Mouse (Mus musculus) intestine, embryonic 16.5 days (tissue): ENCODE measurements around the gene Pabpn1. TPM values are rescaled to one million over a fixed set of nuclear protein-coding genes. Genes with fewer than 3 reads are reported as not detected.
A peak's percentile ranks its signal among the peaks of the same experiment; 100 is the strongest.

Experiments used
- ATAC-seq: fragments of 200-750 bp; cut with Nextera tagmentation; 2 replicates; pipeline ENCODE4 v1.8.0; 2017; ENCODE audit warnings: moderate TSS enrichment, moderate library complexity
- H3K27ac ChIP-seq: fragments of 300-500 bp; sonication (generic); 2 replicates; pipeline ENCODE4 v1.5.1; 2014; ENCODE audit warnings: mild to moderate bottlenecking, low read length
- H3K27me3 ChIP-seq: fragments of 300-500 bp; sonication (generic); replicated peaks from 2 replicates; pipeline ENCODE4 v1.6.1; 2014; ENCODE audit warnings: low read length, control low read depth, mixed read lengths; ENCODE audit not compliant: control insufficient read depth, insufficient read depth
- H3K36me3 ChIP-seq: fragments of 300-500 bp; sonication (generic); 2 replicates; pipeline ENCODE4 v1.6.1; 2014; ENCODE audit warnings: low read length, control low read depth; ENCODE audit not compliant: control insufficient read depth, insufficient read depth
- H3K4me1 ChIP-seq: fragments of 300-500 bp; sonication (generic); 2 replicates; pipeline ENCODE4 v1.6.1; 2014; ENCODE audit warnings: low read length, control low read depth, mixed read lengths; ENCODE audit not compliant: control insufficient read depth, insufficient read depth
- H3K4me2 ChIP-seq: fragments of 300-500 bp; sonication (generic); 2 replicates; pipeline ENCODE4 v1.6.1; 2014; ENCODE audit warnings: low read depth, low read length, control low read depth
- H3K4me3 ChIP-seq: fragments of 300-500 bp; sonication (generic); 2 replicates; pipeline ENCODE4 v1.5.1; 2014; ENCODE audit warnings: mild to moderate bottlenecking, low read length
- H3K9ac ChIP-seq: fragments of 300-500 bp; sonication (generic); 2 replicates; pipeline ENCODE4 v1.6.1; 2014; ENCODE audit warnings: low read depth, low read length
- H3K9me3 ChIP-seq: fragments of 300-500 bp; sonication (generic); 2 replicates; pipeline ENCODE4 v1.6.1; 2016; ENCODE audit warnings: low read length, control low read depth; ENCODE audit not compliant: control insufficient read depth
- WGBS: fragments of 180-500 bp; shearing (Covaris S2); extraction: QIAGEN DNeasy Blood & Tissue Kit; methylation state at CpG from one replicate; pipeline ENCODE4 v1.1.7; 2014; 5-methylcytosine and 5-hydroxymethylcytosine counted together
- polyA plus RNA-seq: library from polyadenylated mRNA; unstranded; fragments of >200 nt; fragmentation: Nextera tagmentation; extraction: Ambion mirVana; gene quantifications from 2 replicates; pipeline ENCODE4 v1.2.1, GENCODE M21; 2015

The Pabpn1 gene
- polyA plus RNA-seq, 1 experiment from 2014 or later: 79.8 TPM

GRCm38 (mm10) chr14:54929801-54930200 is 37.5 kb downstream of the Pabpn1 start:
- Histone ChIP-seq H3K9ac (no peak overlapping the region), H3K27me3 (no peaks in the 10 kb centered on the region; the same call in 1 of the 2 replicates), H3K4me1 (peaks cover 31% of the 10 kb centered on the region), H3K4me2 (no peak overlapping the region), H3K9me3 (no peaks in the 10 kb centered on the region), H3K36me3 (no peaks in the 10 kb centered on the region), H3K27ac (no peak overlapping the region), H3K4me3 (no peak overlapping the region)
- WGBS: 65% methylated on average over 5 of the region's 5 CpGs
- ATAC-seq: no peak

- WGBS: 8% methylated on average over 2 of the region's 2 CpGs
- Histone ChIP-seq H3K4me1 (peaks cover 31% of the 10 kb centered on the region), H3K27me3 (no peaks in the 10 kb centered on the region; the same call in 1 of the 2 replicates), H3K9me3 (no peaks in the 10 kb centered on the region), H3K36me3 (no peaks in the 10 kb centered on the region), H3K4me3 (no peak overlapping the region), H3K27ac (no peak overlapping the region), H3K9ac (no peak overlapping the region), H3K4me2 (no peak overlapping the region)
- ATAC-seq: no peak
These were observed 38.1 kb downstream of the Pabpn1 start for GRCm38 (mm10) chr14:54930431-54930830.

- Histone ChIP-seq H3K4me3 (no peak within 1 kb of the TSS), H3K36me3 (no peaks in the 10 kb centered on the region), H3K4me2 (no peak within 1 kb of the TSS), H3K27me3 (no peaks in the 10 kb centered on the region), H3K9me3 (no peaks in the 10 kb centered on the region), H3K27ac (no peak within 1 kb of the TSS), H3K4me1 (peaks cover 14% of the 10 kb centered on the region), H3K9ac (peak within 1 kb of the TSS; percentile 29; the same call in 1 of the 2 replicates)
- WGBS: 36% methylated on average over 6 of the region's 6 CpGs
- ATAC-seq: no peak
These were observed 40.4 kb downstream of the Pabpn1 start, which contains the start of gene Il25 for GRCm38 (mm10) chr14:54932645-54933150. Il25 (plus strand) TSS chr14:54932695.

GRCm38 (mm10) chr14:54935904-54936830 is 43.9 kb downstream of the Pabpn1 start, which contains the start of gene Cmtm5:
Cmtm5 (plus strand) TSS chr14:54936261.
- no peak within 1 kb of the TSS for H3K4me3 ChIP-seq
- H3K27ac ChIP-seq: peak within 1 kb of the TSS; percentile 52; the same call in 1 of the 2 replicates
- WGBS: 39% methylated on average over 8 of the region's 8 CpGs
- H3K9me3 ChIP-seq: no peaks in the 10 kb centered on the region
- no peaks in the 10 kb centered on the region for H3K27me3 ChIP-seq
- H3K9ac ChIP-seq: no peak within 1 kb of the TSS
- peak; percentile 41; the same call in 1 of the 2 replicates for ATAC-seq
- H3K4me1 ChIP-seq: peaks cover 10% of the 10 kb centered on the region; the same call in 1 of the 2 replicates
- no peak within 1 kb of the TSS for H3K4me2 ChIP-seq
- no peaks in the 10 kb centered on the region for H3K36me3 ChIP-seq

DNA sequence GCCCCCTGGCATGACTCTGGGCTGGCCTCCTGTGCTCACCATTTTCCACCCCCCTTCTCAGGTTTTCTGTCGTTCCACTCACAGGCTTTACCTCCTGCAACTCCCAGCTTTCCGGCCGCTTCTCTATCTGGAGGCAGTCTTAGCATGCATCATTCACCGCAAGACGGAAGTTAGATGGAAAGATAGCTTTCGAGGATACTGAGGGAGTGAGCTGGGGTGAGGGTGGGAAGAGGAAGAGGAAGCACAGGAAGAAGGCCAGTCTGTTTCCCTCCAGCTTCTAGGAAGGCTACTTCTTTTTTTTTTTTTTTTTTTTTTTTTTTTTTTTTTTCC is 44.5 kb downstream of the Pabpn1 start:
- Histone ChIP-seq H3K27ac (no peak overlapping the region), H3K4me3 (no peak overlapping the region), H3K27me3 (no peaks in the 10 kb centered on the region), H3K36me3 (no peaks in the 10 kb centered on the region), H3K4me2 (no peak overlapping the region), H3K9ac (no peak overlapping the region), H3K9me3 (no peaks in the 10 kb centered on the region), H3K4me1 (peaks cover 10% of the 10 kb centered on the region; the same call in 1 of the 2 replicates)
- WGBS: 49% methylated on average over 6 of the region's 6 CpGs
- no peak for ATAC-seq

- no peak overlapping the region for H3K9ac ChIP-seq
- no peaks in the 10 kb centered on the region for H3K9me3 ChIP-seq
- no peak for ATAC-seq
- H3K27ac ChIP-seq: no peak overlapping the region
- H3K27me3 ChIP-seq: no peaks in the 10 kb centered on the region
- H3K4me1 ChIP-seq: peaks cover 9% of the 10 kb centered on the region; the same call in 1 of the 2 replicates
- no peak overlapping the region for H3K4me3 ChIP-seq
- 83% methylated on average over 16 of the region's 16 CpGs for WGBS
- no peaks in the 10 kb centered on the region for H3K36me3 ChIP-seq
- H3K4me2 ChIP-seq: no peak overlapping the region
These were observed 45.3 kb downstream of the Pabpn1 start for GRCm38 (mm10) chr14:54937361-54938182.

GRCm38 (mm10) chr14:54938431-54939219 is 46.3 kb downstream of the Pabpn1 start:
- H3K9me3 ChIP-seq: no peaks in the 10 kb centered on the region
- no peak for ATAC-seq

DNA sequence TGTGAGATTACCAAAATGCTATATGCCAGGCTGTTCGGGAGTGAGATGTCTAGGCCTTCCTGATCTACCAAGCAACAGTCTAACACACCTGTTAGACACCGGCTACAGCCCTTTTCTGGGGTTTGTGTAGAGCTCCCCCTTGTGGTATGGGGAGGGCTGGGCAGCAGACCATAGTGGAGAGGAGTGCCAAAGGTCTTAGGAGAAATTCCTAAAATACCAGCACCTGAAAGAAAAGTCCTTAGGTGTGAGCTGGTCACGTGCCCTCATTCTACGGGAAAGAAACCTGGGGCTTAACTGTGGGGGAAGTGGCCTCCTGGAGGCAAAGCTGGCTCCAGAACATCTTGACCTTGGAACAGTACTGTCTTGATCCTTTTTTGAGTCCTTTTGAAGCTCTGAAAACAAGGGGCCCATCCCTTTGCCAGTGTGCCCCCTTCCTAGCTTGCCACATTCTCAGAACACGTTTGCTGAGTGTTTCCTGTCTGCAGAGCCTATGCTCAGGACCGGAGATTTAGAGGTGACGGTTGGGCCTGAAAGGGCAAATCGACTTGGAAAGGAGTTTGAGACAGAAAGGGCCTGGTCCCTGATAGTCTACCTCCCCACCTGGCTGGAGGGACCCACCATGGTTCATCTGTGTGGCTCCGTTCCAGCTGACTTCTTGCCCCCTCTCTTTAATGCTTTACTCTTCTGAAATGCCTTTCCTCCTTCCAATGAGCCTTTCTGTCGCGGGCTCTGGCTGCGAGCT is 47.3 kb downstream of the Pabpn1 start:
- 53% methylated on average over 12 of the region's 12 CpGs for WGBS
- peak; percentile 63; the same call in 1 of the 2 replicates for ATAC-seq
- H3K27ac ChIP-seq: no peak overlapping the region

More at GRCm38 (mm10) chr14:54938431-54939219, 46.3 kb downstream of the Pabpn1 start:
- 76% methylated on average over 15 of the region's 15 CpGs for WGBS
- H3K9ac ChIP-seq: no peak overlapping the region
- H3K36me3 ChIP-seq: no peaks in the 10 kb centered on the region
- no peak overlapping the region for H3K27ac ChIP-seq
- 0 out of 2 replicates have a peak, but pooled peaks cover 4% of the 10 kb centered on the region for H3K4me1 ChIP-seq
- no peak overlapping the region for H3K4me3 ChIP-seq
- no peak overlapping the region for H3K4me2 ChIP-seq
- H3K27me3 ChIP-seq: no peaks in the 10 kb centered on the region

More for the DNA sequence above, 47.3 kb downstream of the Pabpn1 start:
- Histone ChIP-seq H3K4me1 (0 out of 2 replicates have a peak, but pooled peaks cover 4% of the 10 kb centered on the region), H3K9ac (no peak overlapping the region), H3K36me3 (no peaks in the 10 kb centered on the region), H3K4me3 (no peak overlapping the region), H3K27me3 (no peaks in the 10 kb centered on the region), H3K4me2 (no peak overlapping the region), H3K9me3 (no peaks in the 10 kb centered on the region)
